Mouse (Mus musculus) intestine, embryonic 14.5 days (tissue): Measurements from ENCODE around the gene Jmy. TPM values are rescaled to one million over a fixed set of nuclear protein-coding genes. Genes with fewer than 3 reads are reported as not detected.
"Not testable (repeated sequence)": the region's sequence is repeated elsewhere in the genome, so short reads cannot be mapped to it uniquely, and the experiment has no call there.

Experiments
- ATAC-seq: fragments of 200-750 bp; cut with Nextera tagmentation; replicated peaks from 2 replicates; pipeline ENCODE4 v1.8.0; 2017; ENCODE audit warnings: low read depth, moderate number of reproducible peaks, moderate TSS enrichment, moderate library complexity; ENCODE audit not compliant: low FRiP score, low TSS enrichment
- DNase-seq: peaks from one replicate; pipeline ENCODE4 v3.0.0-alpha.2; 2018; ENCODE audit warnings: low spot score
- H3K27ac ChIP-seq: fragments of 300-500 bp; sonication (generic); 2 replicates; pipeline ENCODE4 v1.5.1; 2014; ENCODE audit warnings: low read depth, mild to moderate bottlenecking, control low read depth
- H3K27me3 ChIP-seq: fragments of 300-500 bp; sonication (generic); replicated peaks from 2 replicates; pipeline ENCODE4 v1.6.1; 2014; ENCODE audit warnings: low read length, control low read depth; ENCODE audit not compliant: control insufficient read depth, insufficient read depth
- H3K36me3 ChIP-seq: fragments of 300-500 bp; sonication (generic); 2 replicates; pipeline ENCODE4 v1.6.1; 2014; ENCODE audit warnings: low read length, control low read depth; ENCODE audit not compliant: control insufficient read depth, insufficient read depth
- H3K4me1 ChIP-seq: fragments of 300-500 bp; sonication (generic); replicated peaks from 2 replicates; pipeline ENCODE4 v1.6.1; 2014; ENCODE audit warnings: low read length, control low read depth, mixed read lengths; ENCODE audit not compliant: control insufficient read depth, insufficient read depth
- H3K4me2 ChIP-seq: fragments of 300-500 bp; sonication (generic); 2 replicates; pipeline ENCODE4 v1.6.1; 2014; ENCODE audit warnings: low read length
- H3K4me3 ChIP-seq: fragments of 300-500 bp; sonication (generic); 2 replicates; pipeline ENCODE4 v1.5.1; 2014; ENCODE audit warnings: low read depth, low read length, control low read depth, mixed read lengths
- H3K9ac ChIP-seq: fragments of 300-500 bp; sonication (generic); 2 replicates; pipeline ENCODE4 v1.6.1; 2014; ENCODE audit warnings: mild to moderate bottlenecking, low read length
- H3K9me3 ChIP-seq: fragments of 300-500 bp; sonication (generic); 2 replicates; pipeline ENCODE4 v1.6.1; 2016; ENCODE audit warnings: low read length, control low read depth; ENCODE audit not compliant: control insufficient read depth
- WGBS: fragments of 180-500 bp; shearing (Covaris S2); extraction: QIAGEN DNeasy Blood & Tissue Kit; methylation state at CpG from one replicate; pipeline ENCODE4 v1.1.7; 2014; 5-methylcytosine and 5-hydroxymethylcytosine counted together
- polyA plus RNA-seq: library from polyadenylated mRNA; unstranded; fragments of >200 nt; fragmentation: Nextera tagmentation; extraction: Ambion mirVana; gene quantifications from 2 replicates; pipeline ENCODE4 v1.2.1, GENCODE M21; 2014

Gene Jmy
- polyA plus RNA-seq, 1 experiment from 2014 or later: 6.1 TPM

- WGBS: 72% methylated on average over 16 of the region's 16 CpGs
- Histone ChIP-seq H3K27me3 (no peaks in the 10 kb centered on the region), H3K27ac (no peak overlapping the region), H3K4me3 (no peak overlapping the region), H3K9ac (no peak overlapping the region), H3K4me2 (no peak overlapping the region), H3K36me3 (no peaks in the 10 kb centered on the region), H3K9me3 (no peaks in the 10 kb centered on the region), H3K4me1 (no peaks in the 10 kb centered on the region)
- no peak for DNase-seq
- ATAC-seq: no peak
Observed at GRCm38 (mm10) chr13:93510447-93511180, 11.0 kb upstream of the Jmy start.

DNA sequence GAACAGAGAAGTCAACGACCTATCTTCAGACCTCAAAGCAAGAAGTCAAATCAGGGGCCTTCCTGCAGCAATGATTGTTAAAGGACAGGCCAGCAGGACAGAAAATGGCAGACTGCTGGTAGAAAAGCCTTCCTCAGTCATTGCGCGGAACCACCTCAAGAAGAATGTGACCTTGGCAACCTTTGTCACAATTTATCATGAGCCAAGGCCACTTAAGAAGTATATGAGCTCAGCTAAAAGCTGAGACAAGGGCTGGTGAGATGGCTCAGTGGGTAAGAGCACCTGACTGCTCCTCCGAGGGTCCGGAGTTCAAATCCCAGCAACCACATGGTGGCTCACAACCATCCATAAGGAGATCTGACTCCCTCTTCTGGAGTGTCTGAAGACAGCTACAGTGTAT is 7.3 kb upstream of the Jmy start:
- not testable (repeated sequence) for H3K9ac ChIP-seq, H3K27me3 ChIP-seq, H3K4me2 ChIP-seq, H3K4me3 ChIP-seq, ATAC-seq, DNase-seq, H3K4me1 ChIP-seq, H3K27ac ChIP-seq, H3K9me3 ChIP-seq, H3K36me3 ChIP-seq
- WGBS: 79% methylated on average over 5 of the region's 5 CpGs

DNA sequence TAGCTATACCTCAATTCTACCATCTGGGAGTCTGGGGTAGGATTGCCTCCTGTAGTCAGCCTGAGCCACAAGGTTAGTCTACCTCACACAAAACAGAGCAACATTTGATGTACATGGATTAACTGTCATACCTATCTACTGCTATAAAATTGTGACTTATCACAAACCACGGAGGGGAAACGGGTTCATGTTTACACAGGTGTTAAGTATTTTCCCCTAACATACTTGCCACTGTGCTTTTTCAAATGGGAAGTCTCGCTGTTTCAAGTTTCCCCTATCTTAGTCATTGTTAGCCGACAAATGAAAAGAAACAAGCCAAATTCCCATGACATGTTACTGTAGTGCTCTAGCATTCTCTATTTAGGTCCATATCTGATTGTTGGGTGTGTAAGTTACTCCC is 2.1 kb upstream of the Jmy start:
- Histone ChIP-seq H3K4me2 (no peak overlapping the region), H3K4me1 (peaks cover 9% of the 10 kb centered on the region), H3K27me3 (no peaks in the 10 kb centered on the region), H3K4me3 (no peak overlapping the region), H3K36me3 (no peaks in the 10 kb centered on the region), H3K27ac (no peak overlapping the region), H3K9ac (no peak overlapping the region), H3K9me3 (no peaks in the 10 kb centered on the region)
- no peak for ATAC-seq
- no peak for DNase-seq
- 47% methylated on average over 4 of the region's 4 CpGs for WGBS

DNA sequence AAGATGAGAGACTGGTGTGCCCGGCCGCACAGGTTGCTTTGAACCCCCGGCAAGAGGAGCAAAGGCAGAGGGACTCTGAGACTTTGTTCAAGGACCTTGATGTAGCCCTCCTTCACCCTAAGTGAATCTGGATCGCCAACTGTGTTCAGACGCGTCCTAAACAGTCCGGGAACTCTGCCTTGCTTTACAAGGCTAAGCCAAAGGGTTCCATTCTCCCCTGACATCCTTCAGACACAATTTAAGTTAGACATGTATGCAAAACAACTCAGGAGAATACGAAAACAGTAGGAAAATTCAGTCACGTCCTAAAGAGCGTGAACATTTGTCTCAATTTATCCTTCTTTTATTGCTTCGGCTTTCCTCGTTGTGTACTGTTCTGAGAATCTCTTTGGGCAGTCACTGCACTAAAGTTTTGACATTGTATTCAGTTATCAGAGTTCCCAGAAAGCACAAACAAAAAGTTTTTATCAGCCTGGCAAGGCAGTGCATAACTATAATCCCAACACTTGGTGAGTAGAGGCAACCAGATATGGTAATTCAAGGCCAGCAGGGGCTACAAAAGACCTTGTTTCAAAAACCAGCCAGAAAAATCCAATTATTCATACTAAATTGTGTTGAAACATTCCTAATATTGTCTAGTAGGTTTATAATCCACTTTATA is 495 bp upstream of the Jmy start:
- no peak for DNase-seq
- WGBS: 8% methylated on average over 12 of the region's 12 CpGs
- Histone ChIP-seq H3K36me3 (no peaks in the 10 kb centered on the region), H3K4me1 (peaks cover 20% of the 10 kb centered on the region), H3K27me3 (no peaks in the 10 kb centered on the region), H3K27ac (peak overlapping the region; percentile 96), H3K4me3 (peak overlapping the region; percentile 92), H3K9me3 (no peaks in the 10 kb centered on the region), H3K4me2 (peak overlapping the region; percentile 83), H3K9ac (peak overlapping the region; percentile 67)
- no peak for ATAC-seq

- peak overlapping the region; percentile 96 for H3K27ac ChIP-seq
- no peaks in the 10 kb centered on the region for H3K27me3 ChIP-seq
- H3K9me3 ChIP-seq: no peaks in the 10 kb centered on the region
- ATAC-seq: peak; percentile 44
- peaks cover 22% of the 10 kb centered on the region for H3K4me1 ChIP-seq
- H3K36me3 ChIP-seq: no peaks in the 10 kb centered on the region
- H3K9ac ChIP-seq: peak overlapping the region; percentile 67
- H3K4me3 ChIP-seq: peak overlapping the region; percentile 92
- peak; percentile 82 for DNase-seq
- H3K4me2 ChIP-seq: peak overlapping the region; percentile 83
- under 1% methylated on average over 94 of the region's 94 CpGs for WGBS
Observed at GRCm38 (mm10) chr13:93498211-93499166, 1.1 kb downstream of the Jmy start.

DNA sequence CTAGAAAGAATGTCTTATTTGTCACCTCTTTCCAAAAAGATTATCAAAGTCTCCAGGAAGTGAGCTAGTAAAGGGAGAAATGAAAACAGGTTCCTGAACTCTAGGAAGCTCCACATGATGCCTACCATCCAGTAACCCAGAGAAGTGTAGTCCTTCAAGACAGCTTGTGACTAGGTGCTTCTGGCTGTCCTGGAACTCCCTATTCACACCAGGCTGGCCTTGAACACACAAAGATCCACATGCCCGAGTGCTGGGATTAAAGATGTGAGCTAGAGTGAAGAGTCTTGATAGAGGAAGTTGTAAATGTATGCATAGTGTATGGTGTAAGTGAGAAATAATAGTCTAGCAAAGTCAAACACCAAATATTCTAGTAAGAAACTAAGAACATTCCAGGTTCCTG is 2.6 kb downstream of the Jmy start:
- ATAC-seq (no peak), DNase-seq (no peak)
- Histone ChIP-seq H3K4me2 (peak overlapping the region; percentile 83), H3K9ac (no peak overlapping the region; the same call in 1 of the 2 replicates), H3K27me3 (no peaks in the 10 kb centered on the region), H3K9me3 (no peaks in the 10 kb centered on the region), H3K4me1 (peaks cover 22% of the 10 kb centered on the region), H3K4me3 (peak overlapping the region; percentile 92), H3K27ac (no peak overlapping the region), H3K36me3 (no peaks in the 10 kb centered on the region)
- 36% methylated on average over 1 of the region's 1 CpGs for WGBS

DNA sequence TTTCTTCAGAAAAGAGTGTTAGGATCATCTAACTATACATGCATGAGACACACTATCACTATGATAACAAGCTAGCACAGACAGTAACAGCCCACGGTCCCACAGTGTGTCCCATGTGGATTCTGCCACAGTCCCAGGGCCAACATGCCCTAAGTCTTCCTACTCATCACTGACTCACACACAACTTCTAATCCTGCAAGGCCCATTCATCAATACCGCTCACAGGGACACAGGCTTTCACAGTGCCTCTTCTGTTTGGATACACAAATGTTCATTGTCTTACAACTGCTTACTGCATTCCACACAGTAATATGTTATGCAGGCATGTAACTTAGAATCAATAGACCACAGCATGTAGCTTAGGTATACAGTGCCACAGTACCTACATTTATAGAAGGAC is 11.1 kb downstream of the Jmy start:
- no peak for ATAC-seq
- 0 out of 2 replicates have a peak, but pooled peaks cover 5% of the 10 kb centered on the region for H3K4me1 ChIP-seq
- H3K27me3 ChIP-seq: no peaks in the 10 kb centered on the region
- H3K27ac ChIP-seq: no peak overlapping the region
- peaks cover 8% of the 10 kb centered on the region; the same call in 1 of the 2 replicates for H3K36me3 ChIP-seq
- no peak overlapping the region for H3K9ac ChIP-seq
- no peak for DNase-seq
- no peak overlapping the region for H3K4me3 ChIP-seq
- H3K4me2 ChIP-seq: no peak overlapping the region
- 82% methylated on average over 2 of the region's 2 CpGs for WGBS
- H3K9me3 ChIP-seq: no peaks in the 10 kb centered on the region

DNA sequence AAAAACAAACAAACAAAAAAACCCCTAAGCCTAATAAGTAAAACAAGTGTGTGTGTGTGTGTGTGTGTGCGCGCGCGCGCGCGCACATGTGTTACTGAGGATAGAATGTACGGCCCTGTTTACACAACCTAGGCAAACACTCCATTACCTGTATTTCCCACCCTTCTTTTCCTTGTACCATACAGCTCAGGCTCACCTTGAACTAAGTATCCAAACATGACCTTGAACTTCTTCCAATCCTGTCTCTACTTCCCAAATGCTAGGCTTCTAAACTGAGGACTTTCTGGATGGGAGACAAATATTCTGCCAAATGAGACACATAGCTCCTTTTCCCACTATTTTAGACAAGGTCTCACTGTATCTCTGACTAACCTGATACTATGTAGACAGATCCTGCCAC is 11.9 kb downstream of the Jmy start:
- H3K9ac ChIP-seq: no peak overlapping the region
- H3K36me3 ChIP-seq: peaks cover 8% of the 10 kb centered on the region; the same call in 1 of the 2 replicates
- H3K4me1 ChIP-seq: 0 out of 2 replicates have a peak, but pooled peaks cover 5% of the 10 kb centered on the region
- WGBS: 94% methylated on average over 8 of the region's 8 CpGs
- ATAC-seq (no peak), DNase-seq (no peak)
- H3K27ac ChIP-seq: no peak overlapping the region
- H3K27me3 ChIP-seq: no peaks in the 10 kb centered on the region
- no peak overlapping the region for H3K4me3 ChIP-seq
- H3K9me3 ChIP-seq: no peaks in the 10 kb centered on the region
- H3K4me2 ChIP-seq: no peak overlapping the region
